Mouse (Mus musculus) limb, embryonic 10.5 days (tissue): ENCODE measurements around the gene Dnajb9. TPM values are rescaled to one million over a fixed set of nuclear protein-coding genes. Genes with fewer than 3 reads are reported as not detected.
"Not testable (repeated sequence)": the region's sequence is repeated elsewhere in the genome, so short reads cannot be mapped to it uniquely, and the experiment has no call there.

Source experiments
- DNase-seq: peaks from one replicate; pipeline ENCODE4 v3.0.0-alpha.2; 2017; ENCODE audit warnings: low spot score
- H3K27ac ChIP-seq: fragments of 300-500 bp; sonication (generic); 2 replicates; pipeline ENCODE4 v1.5.1; 2016; ENCODE audit warnings: mild to moderate bottlenecking
- H3K27me3 ChIP-seq: fragments of 300-500 bp; sonication (generic); 2 replicates; pipeline ENCODE4 v1.6.1; 2016; ENCODE audit warnings: low read depth, mild to moderate bottlenecking; ENCODE audit not compliant: poor library complexity, severe bottlenecking
- H3K36me3 ChIP-seq: fragments of 300-500 bp; sonication (generic); 2 replicates; pipeline ENCODE4 v1.6.1; 2016; ENCODE audit warnings: mild to moderate bottlenecking, moderate library complexity
- H3K4me1 ChIP-seq: fragments of 300-500 bp; sonication (generic); 2 replicates; pipeline ENCODE4 v1.6.1; 2016
- H3K4me3 ChIP-seq: fragments of 300-500 bp; sonication (generic); 2 replicates; pipeline ENCODE4 v1.5.1; 2016; ENCODE audit warnings: mild to moderate bottlenecking, moderate library complexity
- H3K9me3 ChIP-seq: fragments of 300-500 bp; sonication (generic); replicated peaks from 2 replicates; pipeline ENCODE4 v1.6.1; 2016; ENCODE audit warnings: mild to moderate bottlenecking
- WGBS: fragments of 180-500 bp; shearing (Covaris S2); methylation state at CpG from one replicate; pipeline ENCODE4 v1.1.7; 2016; 5-methylcytosine and 5-hydroxymethylcytosine counted together
- polyA plus RNA-seq: library from polyadenylated mRNA; unstranded; fragments of >200 nt; fragmentation: Nextera tagmentation; extraction: Ambion mirVana; gene quantifications from 2 replicates; pipeline ENCODE4 v1.2.1, GENCODE M21; 2016

Dnajb9 gene
- polyA plus RNA-seq = 15.2 and 16.0 TPM in 2 replicates

- DNase-seq = peak; percentile 99
- H3K36me3 ChIP-seq = peaks cover 17% of the 10 kb centered on the region
- under 1% methylated on average over 77 of the region's 77 CpGs for WGBS
These were observed at the start of gene Dnajb9 for GRCm38 (mm10) chr12:44209824-44210752. TSS of gene Dnajb9 (minus strand) at chr12:44210326.

GRCm38 (mm10) chr12:44248309-44248977 lies 38.3 kb upstream of the Dnajb9 start:
- H3K4me3 ChIP-seq = no peak overlapping the region
- no peak for DNase-seq

More at GRCm38 (mm10) chr12:44209824-44210752, at the start of gene Dnajb9:
- H3K4me3 ChIP-seq = peak within 1 kb of the TSS; percentile 88
- no peaks in the 10 kb centered on the region for H3K27me3 ChIP-seq
- no peaks in the 10 kb centered on the region for H3K9me3 ChIP-seq
- H3K27ac ChIP-seq = peak within 1 kb of the TSS; percentile 88
- H3K4me1 ChIP-seq = peaks cover 7% of the 10 kb centered on the region

GRCm38 (mm10) chr12:44245739-44246138 lies 35.6 kb upstream of the Dnajb9 start:
- H3K4me1 ChIP-seq = no peaks in the 10 kb centered on the region
- H3K9me3 ChIP-seq = no peaks in the 10 kb centered on the region
- 87% methylated on average over 3 of the region's 3 CpGs for WGBS
- H3K36me3 ChIP-seq = no peaks in the 10 kb centered on the region
- no peak overlapping the region for H3K27ac ChIP-seq
- no peak for DNase-seq
- no peaks in the 10 kb centered on the region for H3K27me3 ChIP-seq
- no peak overlapping the region for H3K4me3 ChIP-seq

More at GRCm38 (mm10) chr12:44248309-44248977, 38.3 kb upstream of the Dnajb9 start:
- Histone ChIP-seq H3K36me3 (no peaks in the 10 kb centered on the region), H3K27me3 (no peaks in the 10 kb centered on the region), H3K9me3 (no peaks in the 10 kb centered on the region), H3K27ac (no peak overlapping the region), H3K4me1 (no peaks in the 10 kb centered on the region)
- WGBS = 83% methylated on average over 9 of the region's 9 CpGs

GRCm38 (mm10) chr12:44242407-44242806 lies 32.3 kb upstream of the Dnajb9 start:
- DNase-seq = no peak

GRCm38 (mm10) chr12:44241090-44241489 lies 31.0 kb upstream of the Dnajb9 start:
- Histone ChIP-seq H3K27ac (no peak overlapping the region), H3K27me3 (no peaks in the 10 kb centered on the region), H3K4me3 (no peak overlapping the region), H3K4me1 (no peaks in the 10 kb centered on the region), H3K9me3 (no peaks in the 10 kb centered on the region), H3K36me3 (no peaks in the 10 kb centered on the region)
- WGBS = 79% methylated on average over 7 of the region's 7 CpGs
- DNase-seq = no peak

More at GRCm38 (mm10) chr12:44242407-44242806, 32.3 kb upstream of the Dnajb9 start:
- H3K9me3 ChIP-seq = no peaks in the 10 kb centered on the region
- H3K4me3 ChIP-seq = no peak overlapping the region
- no peaks in the 10 kb centered on the region for H3K4me1 ChIP-seq
- H3K27ac ChIP-seq = no peak overlapping the region
- H3K27me3 ChIP-seq = no peaks in the 10 kb centered on the region
- no peaks in the 10 kb centered on the region for H3K36me3 ChIP-seq
- WGBS = 88% methylated on average over 4 of the region's 4 CpGs

GRCm38 (mm10) chr12:44224650-44225049 lies 14.5 kb upstream of the Dnajb9 start:
- WGBS = 86% methylated on average over 3 of the region's 3 CpGs
- Histone ChIP-seq H3K4me1 (peaks cover 7% of the 10 kb centered on the region; the same call in 1 of the 2 replicates), H3K4me3 (no peak overlapping the region), H3K27me3 (peaks cover 13% of the 10 kb centered on the region; the same call in 1 of the 2 replicates), H3K36me3 (no peaks in the 10 kb centered on the region), H3K9me3 (no peaks in the 10 kb centered on the region), H3K27ac (no peak overlapping the region)
- no peak for DNase-seq

- no peak for DNase-seq
- Histone ChIP-seq H3K4me1 (peaks cover 7% of the 10 kb centered on the region; the same call in 1 of the 2 replicates), H3K27me3 (peaks cover 13% of the 10 kb centered on the region; the same call in 1 of the 2 replicates), H3K4me3 (no peak overlapping the region), H3K9me3 (no peaks in the 10 kb centered on the region), H3K27ac (no peak overlapping the region), H3K36me3 (no peaks in the 10 kb centered on the region)
- 77% methylated on average over 3 of the region's 3 CpGs for WGBS
These were observed 12.9 kb upstream of the Dnajb9 start for GRCm38 (mm10) chr12:44223044-44223443.

- H3K36me3 ChIP-seq = no peaks in the 10 kb centered on the region
- H3K9me3 ChIP-seq = no peaks in the 10 kb centered on the region
- H3K4me1 ChIP-seq = peaks cover 7% of the 10 kb centered on the region; the same call in 1 of the 2 replicates
- DNase-seq = peak; percentile 58
- peak overlapping the region; percentile 81 for H3K27ac ChIP-seq
- WGBS = 2% methylated on average over 88 of the region's 89 CpGs
- H3K27me3 ChIP-seq = peaks cover 13% of the 10 kb centered on the region; the same call in 1 of the 2 replicates
- peak overlapping the region; percentile 72 for H3K4me3 ChIP-seq
These were observed 11.7 kb upstream of the Dnajb9 start for GRCm38 (mm10) chr12:44221651-44222356.

GRCm38 (mm10) chr12:44221070-44221469 lies 10.9 kb upstream of the Dnajb9 start, which contains the start of gene Pnpla8:
TSS of gene Pnpla8 (plus strand) at chr12:44221370.
- H3K4me3 ChIP-seq = peak within 1 kb of the TSS; percentile 72
- H3K27me3 ChIP-seq = peaks cover 13% of the 10 kb centered on the region; the same call in 1 of the 2 replicates
- not testable (repeated sequence) for H3K36me3 ChIP-seq, H3K9me3 ChIP-seq, DNase-seq, H3K4me1 ChIP-seq
- WGBS = 90% methylated on average over 2 of the region's 2 CpGs
- peak within 1 kb of the TSS; percentile 81 for H3K27ac ChIP-seq

GRCm38 (mm10) chr12:44211555-44211954 lies 1.4 kb upstream of the Dnajb9 start:
- H3K9me3 ChIP-seq = no peaks in the 10 kb centered on the region
- H3K36me3 ChIP-seq = peaks cover 4% of the 10 kb centered on the region; the same call in 1 of the 2 replicates
- H3K27ac ChIP-seq = no peak overlapping the region
- peaks cover 7% of the 10 kb centered on the region for H3K4me1 ChIP-seq
- H3K27me3 ChIP-seq = no peaks in the 10 kb centered on the region
- DNase-seq = no peak
- WGBS = 97% methylated on average over 3 of the region's 3 CpGs
- no peak overlapping the region for H3K4me3 ChIP-seq

- no peaks in the 10 kb centered on the region for H3K9me3 ChIP-seq
- H3K27ac ChIP-seq = peak overlapping the region; percentile 88
- H3K4me1 ChIP-seq = peaks cover 7% of the 10 kb centered on the region
- peak overlapping the region; percentile 88 for H3K4me3 ChIP-seq
- under 1% methylated on average over 37 of the region's 37 CpGs for WGBS
- DNase-seq = no peak
- no peaks in the 10 kb centered on the region for H3K27me3 ChIP-seq
- H3K36me3 ChIP-seq = peaks cover 22% of the 10 kb centered on the region
These were observed 844 bp downstream of the Dnajb9 start for GRCm38 (mm10) chr12:44209141-44209823.
